Mouse (Mus musculus) testis, adult 2 months (tissue): ENCODE measurements around the gene Ispd. TPM values are rescaled to one million over a fixed set of nuclear protein-coding genes. Genes with fewer than 3 reads are reported as not detected.
A peak's percentile ranks its signal among the peaks of the same experiment; 100 is the strongest.

Experiments used
- H3K27ac ChIP-seq: fragments of 200-500 bp; 2 replicates; pipeline ENCODE4 v1.5.1; 2012; ENCODE audit warnings: low read depth, low read length; ENCODE audit not compliant: control insufficient read depth, insufficient read depth
- H3K27me3 ChIP-seq: fragments of 200-500 bp; 2 replicates; pipeline ENCODE4 v1.6.1; 2012; ENCODE audit warnings: mild to moderate bottlenecking, low read length, moderate library complexity; ENCODE audit not compliant: control insufficient read depth, insufficient read depth
- H3K36me3 ChIP-seq: fragments of 200-500 bp; 2 replicates; pipeline ENCODE4 v1.6.1; 2012; ENCODE audit warnings: mild to moderate bottlenecking, low read length; ENCODE audit not compliant: control insufficient read depth, insufficient read depth
- H3K4me1 ChIP-seq: fragments of 200-500 bp; 2 replicates; pipeline ENCODE4 v1.6.1; 2012; ENCODE audit warnings: low read length; ENCODE audit not compliant: control insufficient read depth, insufficient read depth
- H3K4me3 ChIP-seq: fragments of 200-500 bp; 2 replicates; pipeline ENCODE4 v1.5.1; 2012; ENCODE audit warnings: low read depth, mild to moderate bottlenecking, low read length, moderate library complexity, mixed read lengths; ENCODE audit not compliant: control insufficient read depth
- CTCF ChIP-seq: fragments of 200-500 bp; IDR thresholded peaks from 2 replicates; pipeline ENCODE4 v1.5.1; 2012; ENCODE audit warnings: low read depth, mild to moderate bottlenecking, inconsistent platforms, low read length, moderate library complexity; ENCODE audit not compliant: control insufficient read depth, insufficient read depth, insufficient replicate concordance
- POLR2A ChIP-seq: fragments of 200-500 bp; IDR thresholded peaks from 2 replicates; pipeline ENCODE4 v1.6.1; 2012; ENCODE audit warnings: low read depth, mild to moderate bottlenecking, inconsistent platforms, low read length, moderate library complexity; ENCODE audit not compliant: control insufficient read depth
- polyA plus RNA-seq: library from polyadenylated mRNA; depleted of rRNA; stranded (reverse); fragments of >200 nt; gene quantifications from 2 replicates; pipeline ENCODE4 v1.2.3, GENCODE M21; 2012

The Ispd gene
- polyA plus RNA-seq, 1 experiment: 1.8 TPM

- no peak for TF ChIP-seq CTCF
- TF ChIP-seq POLR2A: no peak
- Histone ChIP-seq H3K27ac (no peak overlapping the region), H3K27me3 (no peaks in the 10 kb centered on the region), H3K4me3 (no peak overlapping the region), H3K4me1 (no peaks in the 10 kb centered on the region), H3K36me3 (no peaks in the 10 kb centered on the region)
These were observed 126.1 kb downstream of the Ispd start for GRCm38 (mm10) chr12:36507111-36507903.

GRCm38 (mm10) chr12:36509954-36510642 lies 128.8 kb downstream of the Ispd start:
- Histone ChIP-seq H3K4me3 (no peak overlapping the region), H3K36me3 (no peaks in the 10 kb centered on the region), H3K27me3 (no peaks in the 10 kb centered on the region), H3K4me1 (no peaks in the 10 kb centered on the region), H3K27ac (peak overlapping the region; percentile 30; the same call in 1 of the 2 replicates)
- no peak for TF ChIP-seq POLR2A

- no peak for TF ChIP-seq POLR2A
- no peak for TF ChIP-seq CTCF
- Histone ChIP-seq H3K27me3 (no peaks in the 10 kb centered on the region), H3K4me3 (no peak overlapping the region), H3K27ac (no peak overlapping the region), H3K36me3 (no peaks in the 10 kb centered on the region), H3K4me1 (no peaks in the 10 kb centered on the region)
These were observed 140.5 kb downstream of the Ispd start for GRCm38 (mm10) chr12:36521774-36522173.

GRCm38 (mm10) chr12:36523515-36523914 lies 142.3 kb downstream of the Ispd start:
- no peak overlapping the region for H3K27ac ChIP-seq
- TF ChIP-seq POLR2A: no peak
- no peak for TF ChIP-seq CTCF
- no peaks in the 10 kb centered on the region for H3K4me1 ChIP-seq
- no peaks in the 10 kb centered on the region for H3K36me3 ChIP-seq
- H3K4me3 ChIP-seq: no peak overlapping the region
- no peaks in the 10 kb centered on the region for H3K27me3 ChIP-seq

- Histone ChIP-seq H3K4me1 (no peaks in the 10 kb centered on the region), H3K4me3 (no peak overlapping the region), H3K27me3 (no peaks in the 10 kb centered on the region), H3K36me3 (no peaks in the 10 kb centered on the region), H3K27ac (no peak overlapping the region)
- no peak for TF ChIP-seq POLR2A
- no peak for TF ChIP-seq CTCF
These were observed 149.7 kb downstream of the Ispd start for GRCm38 (mm10) chr12:36530920-36531319.

GRCm38 (mm10) chr12:36531421-36532072 lies 150.3 kb downstream of the Ispd start:
- TF ChIP-seq CTCF: no peak
- no peak for TF ChIP-seq POLR2A
- Histone ChIP-seq H3K4me1 (no peaks in the 10 kb centered on the region), H3K27me3 (no peaks in the 10 kb centered on the region), H3K36me3 (no peaks in the 10 kb centered on the region), H3K27ac (no peak overlapping the region), H3K4me3 (no peak overlapping the region)

GRCm38 (mm10) chr12:36532525-36532924 lies 151.3 kb downstream of the Ispd start:
- Histone ChIP-seq H3K4me3 (no peak overlapping the region), H3K27me3 (no peaks in the 10 kb centered on the region), H3K4me1 (no peaks in the 10 kb centered on the region), H3K36me3 (no peaks in the 10 kb centered on the region), H3K27ac (no peak overlapping the region)
- TF ChIP-seq CTCF (no peak), POLR2A (no peak)
